Mouse (Mus musculus) heart, embryonic 16.5 days (tissue): ENCODE measurements around the gene BC030867. TPM values are rescaled to one million over a fixed set of nuclear protein-coding genes. Genes with fewer than 3 reads are reported as not detected.

Source experiments
- ATAC-seq: fragments of 200-750 bp; cut with Nextera tagmentation; replicated peaks from 2 replicates; pipeline ENCODE4 v1.8.0; 2017; ENCODE audit warnings: moderate number of reproducible peaks; ENCODE audit not compliant: insufficient read depth, low FRiP score; ENCODE audit errors: extremely low read depth
- H3K27ac ChIP-seq: fragments of 300-500 bp; sonication (generic); 2 replicates; pipeline ENCODE4 v1.5.1; 2014; ENCODE audit warnings: mild to moderate bottlenecking, low read length, control low read depth, moderate library complexity
- H3K27me3 ChIP-seq: fragments of 300-500 bp; sonication (generic); 2 replicates; pipeline ENCODE4 v1.6.1; 2014; ENCODE audit warnings: low read length, mixed read lengths; ENCODE audit not compliant: control insufficient read depth, insufficient read depth
- H3K36me3 ChIP-seq: fragments of 300-500 bp; sonication (generic); 2 replicates; pipeline ENCODE4 v1.6.1; 2014; ENCODE audit not compliant: control insufficient read depth, insufficient read depth
- H3K4me1 ChIP-seq: fragments of 300-500 bp; sonication (generic); 2 replicates; pipeline ENCODE4 v1.6.1; 2014; ENCODE audit warnings: low read length, mixed read lengths; ENCODE audit not compliant: control insufficient read depth, insufficient read depth
- H3K4me2 ChIP-seq: fragments of 300-500 bp; sonication (generic); 2 replicates; pipeline ENCODE4 v1.6.1; 2014; ENCODE audit warnings: low read depth, mild to moderate bottlenecking, control low read depth, low read length
- H3K4me3 ChIP-seq: fragments of 300-500 bp; sonication (generic); 2 replicates; pipeline ENCODE4 v1.5.1; 2014; ENCODE audit warnings: mild to moderate bottlenecking, control low read depth, low read length
- H3K9ac ChIP-seq: fragments of 300-500 bp; sonication (generic); 2 replicates; pipeline ENCODE4 v1.6.1; 2014; ENCODE audit warnings: low read length, control low read depth
- H3K9me3 ChIP-seq: fragments of 300-500 bp; sonication (generic); replicated peaks from 2 replicates; pipeline ENCODE4 v1.6.1; 2016; ENCODE audit warnings: low read length; ENCODE audit not compliant: control insufficient read depth
- WGBS: fragments of 180-500 bp; shearing (Covaris S2); extraction: QIAGEN DNeasy Blood & Tissue Kit; methylation state at CpG from one replicate; pipeline ENCODE4 v1.1.7; 2014; 5-methylcytosine and 5-hydroxymethylcytosine counted together
- polyA plus RNA-seq: library from polyadenylated mRNA; unstranded; fragments of >200 nt; fragmentation: Nextera tagmentation; extraction: Ambion mirVana; gene quantifications from 2 replicates; pipeline ENCODE4 v1.2.1, GENCODE M21; 2015

BC030867 gene
- polyA plus RNA-seq, 1 experiment from 2014 or later = 11.8 TPM

- Histone ChIP-seq H3K9ac (no peak overlapping the region), H3K9me3 (no peaks in the 10 kb centered on the region), H3K4me3 (no peak overlapping the region), H3K27ac (no peak overlapping the region), H3K27me3 (no peaks in the 10 kb centered on the region), H3K36me3 (no peaks in the 10 kb centered on the region), H3K4me2 (no peak overlapping the region), H3K4me1 (peaks cover 10% of the 10 kb centered on the region)
- no peak for ATAC-seq
- WGBS = 63% methylated on average over 5 of the region's 5 CpGs
These were observed 7.4 kb upstream of the BC030867 start for GRCm38 (mm10) chr11:102241246-102241645.

- Histone ChIP-seq H3K27me3 (no peaks in the 10 kb centered on the region), H3K27ac (no peak overlapping the region), H3K4me3 (no peak overlapping the region), H3K36me3 (no peaks in the 10 kb centered on the region), H3K9me3 (no peaks in the 10 kb centered on the region), H3K4me1 (peaks cover 10% of the 10 kb centered on the region), H3K4me2 (no peak overlapping the region), H3K9ac (no peak overlapping the region)
- 53% methylated on average over 5 of the region's 5 CpGs for WGBS
- ATAC-seq = no peak
These were observed 6.8 kb upstream of the BC030867 start for GRCm38 (mm10) chr11:102241874-102242273.

GRCm38 (mm10) chr11:102244926-102245449 lies 3.7 kb upstream of the BC030867 start:
- 2% methylated on average over 32 of the region's 32 CpGs for WGBS
- Histone ChIP-seq H3K4me1 (peaks cover 19% of the 10 kb centered on the region), H3K9ac (peak overlapping the region; percentile 72), H3K4me3 (peak overlapping the region; percentile 50), H3K9me3 (no peaks in the 10 kb centered on the region), H3K27me3 (no peaks in the 10 kb centered on the region), H3K27ac (no peak overlapping the region), H3K4me2 (peak overlapping the region; percentile 80), H3K36me3 (no peaks in the 10 kb centered on the region)
- peak; percentile 77 for ATAC-seq

- H3K4me1 ChIP-seq = peaks cover 19% of the 10 kb centered on the region
- WGBS = 57% methylated on average over 14 of the region's 14 CpGs
These were observed 3.0 kb upstream of the BC030867 start for GRCm38 (mm10) chr11:102245581-102246272.

GRCm38 (mm10) chr11:102246273-102246635 lies 2.4 kb upstream of the BC030867 start:
- 78% methylated on average over 6 of the region's 6 CpGs for WGBS
- ATAC-seq = no peak
- H3K27ac ChIP-seq = no peak overlapping the region
- H3K9me3 ChIP-seq = no peaks in the 10 kb centered on the region
- H3K4me3 ChIP-seq = no peak overlapping the region
- no peaks in the 10 kb centered on the region for H3K36me3 ChIP-seq
- no peak overlapping the region for H3K9ac ChIP-seq
- peaks cover 19% of the 10 kb centered on the region for H3K4me1 ChIP-seq
- no peak overlapping the region for H3K4me2 ChIP-seq
- no peaks in the 10 kb centered on the region for H3K27me3 ChIP-seq

More at GRCm38 (mm10) chr11:102245581-102246272, 3.0 kb upstream of the BC030867 start:
- H3K9ac ChIP-seq = peak overlapping the region; percentile 72
- peak overlapping the region; percentile 80 for H3K4me2 ChIP-seq
- no peaks in the 10 kb centered on the region for H3K27me3 ChIP-seq
- H3K36me3 ChIP-seq = no peaks in the 10 kb centered on the region
- no peak overlapping the region for H3K27ac ChIP-seq
- no peak for ATAC-seq
- peak overlapping the region; percentile 50 for H3K4me3 ChIP-seq
- no peaks in the 10 kb centered on the region for H3K9me3 ChIP-seq

GRCm38 (mm10) chr11:102246871-102247270 lies 1.8 kb upstream of the BC030867 start:
- Histone ChIP-seq H3K4me1 (peaks cover 19% of the 10 kb centered on the region), H3K27ac (no peak overlapping the region), H3K4me3 (no peak overlapping the region), H3K9me3 (no peaks in the 10 kb centered on the region), H3K4me2 (no peak overlapping the region), H3K36me3 (0 out of 2 replicates have a peak, but pooled peaks cover 3% of the 10 kb centered on the region), H3K9ac (no peak overlapping the region), H3K27me3 (no peaks in the 10 kb centered on the region)
- ATAC-seq = no peak
- 86% methylated on average over 4 of the region's 4 CpGs for WGBS

GRCm38 (mm10) chr11:102249351-102250090 lies 839 bp downstream of the BC030867 start:
- Histone ChIP-seq H3K4me2 (peak overlapping the region; percentile 99), H3K4me1 (peaks cover 29% of the 10 kb centered on the region), H3K4me3 (peak overlapping the region; percentile 90), H3K27ac (no peak overlapping the region), H3K36me3 (0 out of 2 replicates have a peak, but pooled peaks cover 3% of the 10 kb centered on the region), H3K27me3 (no peaks in the 10 kb centered on the region), H3K9me3 (no peaks in the 10 kb centered on the region), H3K9ac (peak overlapping the region; percentile 86)
- no peak for ATAC-seq
- 13% methylated on average over 9 of the region's 9 CpGs for WGBS

- H3K9ac ChIP-seq = no peak overlapping the region
- H3K4me2 ChIP-seq = no peak overlapping the region
- no peaks in the 10 kb centered on the region for H3K9me3 ChIP-seq
- H3K4me3 ChIP-seq = no peak overlapping the region
- no peak overlapping the region for H3K27ac ChIP-seq
- peaks cover 7% of the 10 kb centered on the region; the same call in 1 of the 2 replicates for H3K36me3 ChIP-seq
- ATAC-seq = no peak
- WGBS = 45% methylated on average over 9 of the region's 9 CpGs
- peaks cover 12% of the 10 kb centered on the region for H3K4me1 ChIP-seq
- H3K27me3 ChIP-seq = no peaks in the 10 kb centered on the region
These were observed 8.8 kb downstream of the BC030867 start for GRCm38 (mm10) chr11:102257514-102257913.

- WGBS = 70% methylated on average over 6 of the region's 6 CpGs
- H3K4me1 ChIP-seq = peaks cover 12% of the 10 kb centered on the region
- no peak overlapping the region for H3K27ac ChIP-seq
- H3K9ac ChIP-seq = no peak overlapping the region
- no peaks in the 10 kb centered on the region for H3K9me3 ChIP-seq
- no peak for ATAC-seq
- H3K27me3 ChIP-seq = no peaks in the 10 kb centered on the region
- H3K4me3 ChIP-seq = no peak overlapping the region
- no peak overlapping the region for H3K4me2 ChIP-seq
- H3K36me3 ChIP-seq = peaks cover 7% of the 10 kb centered on the region; the same call in 1 of the 2 replicates
These were observed 9.4 kb downstream of the BC030867 start for GRCm38 (mm10) chr11:102258095-102258494.
